8 mouse cellular contexts compared by ENCODE assay signal in genomic region chr7:27132588-27132987, GRCm38 (mm10). TPM values are rescaled to one million over a fixed set of nuclear protein-coding genes. Genes with fewer than 3 reads are reported as not detected.
A peak's percentile ranks its signal among the peaks of the same experiment; 100 is the strongest.
DNase-seq lines count a peak whose midpoint lies in the region; ATAC-seq and TF ChIP-seq lines count a peak whose summit lies in the region.

No protein-coding gene starts in this region.

- TF ChIP-seq POLR2A in kidney, adult 2 months (IDR thresholded peaks at IDR 0.05; ENCODE audit: low read depth, low read length) = no peak

- no peak overlapping the region for H3K4me2 ChIP-seq in liver, postnatal 0 days (ENCODE audit: low read depth, low read length)

- no peaks in the 10 kb centered on the region for H3K36me3 ChIP-seq in kidney, adult 2 months (ENCODE audit: control insufficient read depth, insufficient read depth, low read length)
- H3K36me3 ChIP-seq in liver, postnatal 0 days (replicated peaks; ENCODE audit: insufficient read depth, low read length) = no peaks in the 10 kb centered on the region

- no peak overlapping the region for H3K4me3 ChIP-seq in kidney, adult 2 months (ENCODE audit: insufficient read depth, low read depth, low read length)
- H3K4me3 ChIP-seq in liver, postnatal 0 days (ENCODE audit: low read depth, low read length) = no peak overlapping the region

- TF ChIP-seq EP300 in liver, postnatal 0 days (IDR thresholded peaks at IDR 0.05; ENCODE audit: low read depth) = no peak

- peaks cover 11% of the 10 kb centered on the region; the same call in 1 of the 2 replicates for H3K4me1 ChIP-seq in kidney, adult 2 months (ENCODE audit: control insufficient read depth, insufficient read depth, low read length)
- no peaks in the 10 kb centered on the region; the same call in 1 of the 2 replicates for H3K4me1 ChIP-seq in liver, postnatal 0 days (ENCODE audit: insufficient read depth)

- peak; percentile 42 to 55 for DNase-seq in frontal cortex, postnatal 36 days (ENCODE audit: low spot score in 2 of 2)
- no peak for DNase-seq in frontal cortex, postnatal 10 days (ENCODE audit: low spot score in 2 of 2)
- peak; percentile 56 for DNase-seq in urinary bladder, postnatal 25 days (ENCODE audit: low spot score)
- no peak for DNase-seq in urinary bladder, postnatal 4 days (ENCODE audit: low spot score in 2 of 2)
- DNase-seq in embryo, embryonic 11 days = peak; percentile 73
- DNase-seq in kidney, adult 2 months = peak; percentile 68
- DNase-seq in liver, postnatal 0 days = peak; percentile 60
- DNase-seq in testis, postnatal 14 days (ENCODE audit: low spot score) = peak; percentile 60

- WGBS in kidney, adult 2 months = 9% methylated on average over 10 of the region's 10 CpGs
- WGBS in liver, postnatal 0 days (ENCODE audit: insufficient replicate concordance) = 18% methylated on average over 10 of the region's 10 CpGs

- no peaks in the 10 kb centered on the region for H3K27me3 ChIP-seq in kidney, adult 2 months (replicated peaks; ENCODE audit: control insufficient read depth, insufficient read depth, low read length)
- H3K27me3 ChIP-seq in liver, postnatal 0 days (ENCODE audit: insufficient read depth, low read length) = no peaks in the 10 kb centered on the region

- no peak overlapping the region for H3K27ac ChIP-seq in kidney, adult 2 months (ENCODE audit: insufficient read depth, low read depth, low read length)
- no peak overlapping the region for H3K27ac ChIP-seq in liver, postnatal 0 days (ENCODE audit: low read depth)

- H3K9ac ChIP-seq in liver, postnatal 0 days (replicated peaks) = no peak overlapping the region

- H3K9me3 ChIP-seq in liver, postnatal 0 days (ENCODE audit: low read length) = no peaks in the 10 kb centered on the region

- TF ChIP-seq CTCF in kidney, adult 2 months (conservative IDR thresholded peaks at IDR 0.05; ENCODE audit: insufficient read depth, insufficient read length, low read depth, low read length) = peak; percentile 30; the same call in 1 of the 2 replicates
- peak; percentile 62 for TF ChIP-seq CTCF in liver, postnatal 0 days (IDR thresholded peaks at IDR 0.05; ENCODE audit: low read depth)

- peak; percentile 18; the same call in 1 of the 2 replicates for ATAC-seq in liver, postnatal 0 days

RNA-seq across cellular contexts. Expression of gene Cyp2f2, which starts 12.9 kb away (rescaled TPM):
- polyA plus RNA-seq in kidney, adult 2 months (2012; rRNA removed) = 5.3 and 6.5 TPM in 2 replicates
- polyA plus RNA-seq in liver, postnatal 0 days (2015; fragmentation: Nextera tagmentation; extraction: Ambion mirVana) = 59.6 and 67.8 TPM in 2 replicates

RNA-seq across cellular contexts. Expression of gene Cyp2t4, which starts 20.9 kb away (rescaled TPM):
- polyA plus RNA-seq in kidney, adult 2 months (2012; rRNA removed) = not detected in 2 replicates
- polyA plus RNA-seq in liver, postnatal 0 days (2015; fragmentation: Nextera tagmentation; extraction: Ambion mirVana) = not detected in 2 replicates

RNA-seq across cellular contexts. Expression of gene Egln2, which starts 34.0 kb away (rescaled TPM):
- polyA plus RNA-seq in kidney, adult 2 months (2012; rRNA removed) = 84.9 and 93.7 TPM in 2 replicates
- 32.9 and 33.5 TPM in 2 replicates for polyA plus RNA-seq in liver, postnatal 0 days (2015; fragmentation: Nextera tagmentation; extraction: Ambion mirVana)

RNA-seq across cellular contexts. Expression of gene Rab4b, which starts 46.1 kb away (rescaled TPM):
- polyA plus RNA-seq in kidney, adult 2 months (2012; rRNA removed) = 55.9 and 57.4 TPM in 2 replicates
- polyA plus RNA-seq in liver, postnatal 0 days (2015; fragmentation: Nextera tagmentation; extraction: Ambion mirVana) = 31.5 and 32.7 TPM in 2 replicates

RNA-seq across cellular contexts. Expression of gene Gm21983, which starts 48.3 kb away (rescaled TPM):
- polyA plus RNA-seq in kidney, adult 2 months (2012; rRNA removed) = not detected in 2 replicates
- polyA plus RNA-seq in liver, postnatal 0 days (2015; fragmentation: Nextera tagmentation; extraction: Ambion mirVana) = not detected in 2 replicates

Comparison
In these comparisons a context has a peak if more than half of its experiments do, and no peak if none do; other contexts are left out.
1. DNase-seq: peak in frontal cortex, postnatal 36 days (2 of 2), urinary bladder, postnatal 25 days (single experiment), embryo, embryonic 11 days (single experiment), kidney, adult 2 months (single experiment), liver, postnatal 0 days (single experiment) and testis, postnatal 14 days (single experiment); none in frontal cortex, postnatal 10 days (0 of 2) and urinary bladder, postnatal 4 days (0 of 2).